Mouse (Mus musculus) T-helper 1 cell (primary cell): ENCODE results near the gene Raly.

Source experiments
- in situ Hi-C: fragments of 300-600 bp; cut with MboI, MseI; formaldehyde crosslinking; loops from one replicate; pipeline ENCODE4 v1.15.1; 2025; ENCODE audit warnings: high pct_unique_total_duplicates

Raly gene

DNA sequence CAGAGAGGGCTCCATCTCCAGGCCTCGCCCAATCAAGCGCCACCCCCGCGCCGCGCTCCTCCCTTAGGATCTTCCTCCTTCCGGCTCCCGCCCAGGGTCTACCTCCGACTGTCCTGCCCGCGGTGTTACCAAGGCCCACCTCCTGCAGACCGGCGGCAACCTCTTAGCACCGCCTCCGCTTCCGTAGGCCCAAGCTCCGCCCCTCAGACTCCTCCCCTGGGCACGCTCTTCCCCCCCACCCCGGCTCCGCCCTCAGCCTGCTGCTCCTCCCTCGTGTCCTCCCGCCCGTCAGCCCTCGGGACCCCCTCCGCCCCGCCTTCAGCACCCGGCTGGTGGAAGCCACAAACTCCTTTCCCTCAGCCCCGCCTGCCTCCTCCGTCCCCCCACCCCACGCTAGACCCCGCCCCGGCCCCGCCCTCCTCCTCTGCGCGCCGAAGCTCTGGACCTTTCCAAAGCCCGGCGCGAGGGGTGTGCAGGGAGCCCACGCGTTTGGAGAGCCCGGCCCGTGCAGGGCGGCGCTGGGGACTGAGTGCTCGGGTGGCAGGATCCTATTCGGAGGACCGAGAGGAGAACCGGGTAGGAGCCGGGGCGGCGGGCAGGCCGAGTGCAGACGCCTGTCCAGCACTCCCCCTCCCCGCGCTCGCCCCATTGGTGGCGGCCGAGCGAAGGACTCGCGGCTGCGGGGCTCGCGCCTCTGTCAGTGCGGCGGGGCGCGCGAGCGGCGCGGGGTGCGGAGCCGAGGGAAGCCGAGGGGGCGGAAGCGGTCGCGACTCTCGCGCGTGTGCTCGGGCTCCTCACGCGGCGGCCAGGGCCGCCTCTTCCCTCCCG lies at the start of gene Raly, which contains the start of gene a:
Gene Raly (plus strand): TSS at position 441 of the 828 bp plus-strand sequence.
Gene a (plus strand): TSS at position 747 of the 828 bp plus-strand sequence.
- in situ Hi-C loops: no loop called here

DNA sequence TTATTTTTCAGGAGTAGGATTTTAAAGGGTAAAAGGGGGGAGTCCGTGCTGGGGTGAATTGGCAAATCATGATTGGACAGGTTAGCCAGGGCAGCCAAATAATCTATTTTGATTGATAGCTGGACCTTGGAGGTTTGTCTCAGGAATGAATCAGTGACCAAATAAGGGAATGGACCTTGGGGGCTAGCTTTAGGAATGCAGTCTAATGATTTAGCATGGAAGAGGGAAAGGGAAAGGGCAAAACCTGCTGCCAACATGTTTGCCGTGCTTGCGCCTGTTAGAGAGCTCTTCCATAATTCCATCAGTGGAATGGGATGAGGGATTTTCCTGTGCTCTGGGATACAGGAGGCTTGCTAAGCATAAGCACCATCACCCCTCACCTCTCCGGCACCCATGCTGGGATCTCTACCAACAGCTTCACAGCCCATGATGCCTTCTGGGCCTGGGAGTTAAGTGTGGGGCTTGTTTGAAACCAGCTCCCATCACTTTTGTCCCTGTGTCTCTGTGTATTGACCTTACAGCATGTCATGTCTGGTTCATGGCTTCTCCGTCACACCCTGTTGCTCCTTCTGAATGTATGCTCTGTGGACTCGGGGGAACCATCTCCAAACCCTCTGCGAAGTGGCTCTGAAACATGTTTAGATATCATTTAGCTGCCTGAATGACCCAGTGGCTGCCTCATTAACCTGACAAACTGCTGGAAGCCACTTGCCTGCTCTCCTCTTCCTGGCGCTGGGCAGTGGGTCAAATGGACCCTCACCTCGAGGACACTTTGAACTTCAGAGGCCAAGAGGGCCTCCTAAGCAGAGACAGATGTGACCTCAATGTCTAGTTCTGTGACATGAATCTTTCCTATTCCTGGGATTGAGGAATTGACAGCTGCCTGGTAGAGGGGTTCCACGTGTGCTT lies 47.7 kb upstream of the Raly start:
- in situ Hi-C loops: no loop called here

DNA sequence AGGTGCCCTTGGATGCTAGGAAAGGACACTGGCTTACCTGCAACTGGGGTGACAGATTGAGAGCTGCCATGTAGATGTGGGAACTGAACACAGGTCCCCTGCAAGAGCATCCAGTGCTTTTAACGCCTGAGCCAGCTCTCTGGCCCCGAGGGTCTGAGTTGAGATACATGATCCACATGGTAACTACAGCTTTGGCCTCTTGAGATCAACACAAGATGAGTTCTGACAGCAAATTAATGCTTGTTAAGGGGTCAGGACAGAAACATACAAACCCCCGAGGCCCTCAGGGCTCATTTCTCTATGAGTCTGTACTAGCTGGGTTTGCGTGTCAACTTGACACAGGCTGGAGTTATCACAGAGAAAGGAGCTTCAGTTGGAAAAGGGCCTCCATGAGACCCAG lies 47.0 kb upstream of the Raly start:
- in situ Hi-C loops: no loop called here

DNA sequence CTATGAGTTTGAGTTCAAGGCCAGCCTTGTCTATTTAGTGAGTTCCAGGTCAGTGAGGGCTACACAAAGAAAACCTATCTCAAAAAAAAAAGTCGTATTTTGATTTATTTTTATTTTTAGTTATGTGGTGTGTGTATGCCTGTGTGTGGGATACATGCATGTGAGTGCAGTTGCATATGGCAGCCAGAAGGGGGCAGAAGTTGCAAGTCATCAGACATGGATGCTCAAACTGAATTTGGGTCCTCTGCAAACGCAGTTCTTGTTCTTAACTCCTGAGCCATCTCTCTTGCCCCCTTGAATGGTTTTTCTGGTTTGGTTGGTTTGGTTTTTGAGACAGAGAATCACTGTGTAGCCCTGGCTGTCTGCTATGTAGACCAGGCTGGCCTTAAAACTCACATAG lies 42.5 kb upstream of the Raly start:
- in situ Hi-C loops: no loop called here

DNA sequence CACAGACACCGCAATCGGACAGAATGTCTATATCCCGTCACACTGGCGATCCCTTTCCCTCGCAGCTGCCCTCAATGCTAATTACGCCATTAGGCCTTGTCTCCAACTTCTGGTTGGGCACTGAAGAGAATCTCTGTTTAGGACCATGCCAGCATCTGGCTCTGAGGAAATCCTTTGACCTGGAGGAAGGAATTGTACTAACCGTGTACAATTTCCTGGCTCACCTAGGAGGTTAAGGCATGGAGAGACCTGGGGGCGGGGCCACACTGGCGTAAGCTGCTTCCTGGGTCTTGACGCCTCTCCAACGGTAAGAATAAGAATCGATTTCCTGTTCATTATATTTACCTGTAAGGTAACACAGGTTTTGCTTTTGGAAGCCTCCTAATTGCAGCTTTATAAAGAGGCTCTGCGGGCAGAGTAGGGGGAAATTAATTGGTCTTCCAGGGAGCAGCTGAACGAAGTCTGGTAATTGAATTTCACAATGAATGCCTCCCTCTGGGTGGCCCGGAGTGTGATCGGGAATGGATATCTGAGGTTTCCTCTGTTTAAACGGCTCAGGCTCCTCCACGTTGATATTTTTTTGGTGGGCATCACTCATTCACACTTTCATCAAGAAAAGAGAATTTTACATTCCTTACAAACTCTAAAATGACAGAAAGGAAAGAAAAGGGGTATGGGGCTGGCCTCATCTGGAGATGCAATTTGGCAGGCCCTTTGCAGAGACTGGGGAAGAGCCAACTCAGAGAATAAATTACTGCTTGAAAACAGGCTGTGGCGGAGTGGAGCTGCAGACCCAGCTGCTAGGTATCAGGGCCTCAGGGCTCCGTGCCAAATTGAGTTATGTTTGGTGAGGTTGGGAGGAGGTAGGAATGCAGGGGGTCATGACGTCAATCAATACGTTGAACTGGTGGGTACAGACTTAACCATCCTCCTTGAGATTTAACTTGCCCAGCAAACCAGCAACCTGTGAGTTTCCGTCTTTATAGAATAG lies 41.6 kb upstream of the Raly start:
- in situ Hi-C loops: no loop called here

DNA sequence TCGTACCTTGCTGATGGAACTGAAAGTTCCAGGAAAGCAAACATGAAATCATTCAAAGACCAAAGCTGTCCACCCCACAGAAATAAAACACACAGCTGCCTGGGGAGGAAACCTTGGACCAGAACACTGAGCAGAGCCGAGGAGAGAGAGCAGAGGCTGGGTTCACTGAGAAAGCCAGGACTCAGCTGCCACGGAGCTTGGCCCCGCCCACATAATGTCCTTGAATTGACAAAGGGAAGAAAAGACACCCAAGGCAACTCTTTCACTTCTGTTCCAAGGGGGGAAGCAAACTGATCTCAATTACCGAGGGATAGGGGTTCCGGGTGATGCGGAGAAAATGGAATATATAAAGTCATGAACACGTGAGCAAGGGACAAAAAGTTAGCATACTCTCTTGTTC lies 39.0 kb upstream of the Raly start:
- in situ Hi-C loops: no loop called here

DNA sequence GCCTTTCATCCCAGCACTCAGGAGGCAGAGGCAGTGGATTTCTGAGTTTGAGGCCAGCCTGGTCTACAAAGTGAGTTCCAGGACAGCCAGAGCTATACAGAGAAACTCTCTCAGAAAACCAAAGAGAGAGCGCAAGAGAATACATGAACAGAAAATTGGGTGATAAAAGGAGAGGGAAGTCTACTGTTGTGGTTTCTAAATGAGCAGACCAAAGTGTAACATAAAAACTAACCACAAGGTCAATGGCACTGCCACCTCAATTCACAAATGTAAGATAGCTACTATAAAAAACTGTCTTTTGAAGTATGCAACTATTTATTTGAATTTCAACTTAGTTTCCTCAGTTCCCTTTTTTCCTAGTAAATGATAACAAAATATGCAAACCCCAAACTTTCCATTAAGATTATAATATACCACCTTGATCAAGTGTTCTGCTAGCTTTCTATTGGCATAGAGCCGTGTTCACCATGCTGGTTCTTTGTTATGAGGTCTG lies 36.8 kb upstream of the Raly start:
- in situ Hi-C loops: no loop called here

DNA sequence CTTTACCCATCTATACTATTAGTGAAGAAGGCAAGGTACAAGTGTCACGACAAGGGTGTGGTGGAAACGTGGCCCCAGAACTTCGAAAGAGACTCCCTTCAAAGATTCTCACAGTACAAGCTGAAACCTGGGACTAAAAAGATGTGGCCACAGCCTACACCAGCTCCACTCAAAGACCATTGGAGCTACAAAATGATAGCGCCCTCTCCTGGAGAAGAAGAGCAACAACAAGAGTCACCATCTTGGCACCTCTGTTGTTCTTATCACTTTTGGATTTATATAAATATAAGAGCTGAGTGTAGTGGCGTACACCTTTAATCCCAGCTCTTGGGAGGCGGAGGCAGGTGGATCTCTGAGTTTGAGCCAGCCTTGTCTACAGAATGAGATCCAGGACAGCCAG lies 35.1 kb upstream of the Raly start:
- in situ Hi-C loops: loop anchor here (5.0 kb wide), 1 partner anchor 48 kb away; no protein-coding TSS in a partner anchor

DNA sequence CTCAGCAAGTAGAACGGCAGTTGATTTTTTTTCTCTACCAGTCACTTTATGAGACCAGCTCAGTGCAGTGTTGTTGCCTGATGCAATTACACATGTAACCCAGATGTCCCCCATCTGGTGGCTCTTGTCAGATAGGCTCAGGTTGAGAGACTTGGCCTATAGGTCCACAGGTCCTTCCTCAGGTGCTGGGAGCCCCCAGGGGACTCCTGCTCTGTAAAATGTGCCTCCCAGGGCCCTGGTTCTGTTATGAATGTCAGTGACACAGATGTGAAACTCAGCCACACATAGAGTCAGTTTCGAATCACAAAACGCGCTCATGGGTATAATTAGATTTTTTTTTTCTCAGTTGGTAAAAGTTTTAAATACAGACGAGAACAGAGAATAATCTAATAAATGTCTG lies 33.2 kb upstream of the Raly start:
- in situ Hi-C loops: loop anchor here (5.0 kb wide), 1 partner anchor 50 kb away; no protein-coding TSS in a partner anchor

DNA sequence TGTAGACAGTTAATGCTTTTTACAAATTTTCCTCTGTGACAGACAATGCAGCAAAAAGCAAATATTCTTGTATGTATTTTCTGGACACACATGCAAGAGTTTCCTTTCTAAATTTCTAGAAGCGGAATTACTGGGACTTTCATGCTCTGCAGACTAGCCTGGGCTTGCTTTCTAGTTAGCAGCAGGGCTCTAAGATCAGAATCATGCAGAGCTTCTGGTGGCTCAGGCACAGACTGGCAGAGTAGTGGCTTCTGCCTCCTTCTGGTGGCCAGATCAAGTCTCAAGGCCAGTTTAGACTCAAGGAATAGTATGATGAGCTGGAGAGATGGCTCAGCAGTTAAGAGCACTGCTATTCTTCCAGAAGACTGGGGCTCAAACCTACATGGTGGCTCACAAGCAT lies 32.4 kb upstream of the Raly start:
- in situ Hi-C loops: loop anchor here (5.0 kb wide), 1 partner anchor 51 kb away; no protein-coding TSS in a partner anchor

DNA sequence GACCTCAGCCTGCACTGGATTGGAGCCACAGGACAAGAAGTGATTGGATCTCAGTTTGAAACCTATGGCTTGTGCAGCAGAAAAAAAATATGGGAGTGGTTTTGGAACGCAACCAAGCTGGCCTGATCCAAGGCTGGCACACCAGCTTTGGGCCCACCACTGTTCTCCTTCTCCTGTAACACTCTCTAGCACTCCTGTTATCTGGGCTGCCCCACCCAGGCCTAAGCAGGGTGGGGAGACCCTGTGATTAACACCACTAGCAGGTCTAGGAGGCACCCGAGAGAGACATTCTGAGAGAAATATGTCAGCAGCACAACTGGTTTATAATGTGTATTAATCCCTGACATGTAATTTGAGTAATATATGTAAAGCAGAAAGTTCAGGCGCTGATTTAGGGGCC lies 27.7 kb upstream of the Raly start:
- in situ Hi-C loops: no loop called here

DNA sequence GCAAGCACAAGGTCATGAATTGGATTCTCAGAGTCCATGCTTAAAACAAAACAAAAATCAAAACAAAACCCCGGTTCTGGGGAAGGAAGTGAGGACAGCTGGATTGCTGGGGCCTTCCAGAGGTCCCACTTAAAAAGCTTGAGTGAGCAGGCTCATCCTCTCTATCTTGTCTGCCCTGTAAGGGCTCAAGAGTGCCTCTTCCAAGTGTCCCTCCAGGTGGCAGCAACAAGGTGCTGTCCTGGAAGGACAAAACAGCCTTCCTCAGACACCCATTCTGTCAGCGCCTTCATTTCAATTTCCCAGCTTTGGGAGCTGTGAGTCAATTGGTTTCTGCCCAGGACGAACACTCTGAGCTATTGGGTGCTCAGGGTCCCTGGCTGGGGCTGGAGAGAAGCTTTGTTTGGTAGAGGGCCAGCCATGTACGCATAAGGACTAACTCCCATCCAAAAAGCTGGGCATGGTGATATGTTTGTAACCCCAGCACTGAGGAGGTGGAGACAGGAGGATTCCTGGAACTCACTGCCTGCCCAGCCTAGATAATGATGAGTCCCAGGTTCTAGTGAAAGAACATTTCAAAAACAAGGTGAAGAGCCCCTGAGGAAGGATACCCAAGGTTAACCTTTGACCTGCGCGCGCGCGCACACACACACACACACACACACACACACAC lies 25.9 kb upstream of the Raly start:
- in situ Hi-C loops: no loop called here

DNA sequence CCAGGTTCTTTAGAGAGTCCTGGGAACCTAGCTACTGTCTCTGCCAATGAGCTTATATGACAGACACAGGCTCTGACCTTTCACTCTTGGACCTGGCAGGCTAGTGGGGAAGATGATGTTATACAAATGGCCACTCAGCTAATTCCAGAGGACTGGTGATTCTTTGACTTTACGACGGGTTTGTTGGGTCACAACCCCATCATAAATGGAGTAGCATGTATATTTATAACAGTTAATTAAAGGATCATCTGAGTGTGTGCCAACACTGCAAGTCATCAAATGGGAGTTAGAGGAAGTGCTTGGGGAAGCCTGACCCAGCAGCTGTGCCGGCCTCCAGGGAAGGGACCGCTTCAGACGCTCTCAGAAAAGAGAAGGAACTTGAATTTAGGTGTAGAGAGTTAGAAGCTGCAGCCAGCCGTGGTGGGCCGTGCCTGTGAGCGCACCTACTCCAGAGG lies 25.3 kb upstream of the Raly start:
- in situ Hi-C loops: no loop called here

DNA sequence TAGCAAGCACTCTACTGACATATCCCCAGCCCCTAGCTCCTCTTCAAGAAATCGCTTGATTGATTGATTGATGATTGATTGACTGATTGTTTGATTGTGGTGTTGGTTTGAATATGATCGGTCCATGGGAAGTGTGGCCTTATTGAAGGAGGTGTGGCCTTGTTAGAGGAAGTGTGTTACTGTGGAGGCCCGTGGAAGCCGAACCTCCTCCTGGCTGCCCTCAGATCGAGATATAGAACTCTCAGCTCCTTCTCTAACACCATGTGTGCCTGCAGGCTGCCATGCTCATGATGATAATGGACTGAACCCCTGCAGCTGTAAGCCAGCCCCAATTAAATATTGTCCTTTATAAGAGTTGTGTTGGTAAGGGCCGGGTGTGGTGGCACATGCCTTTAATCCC lies 23.8 kb upstream of the Raly start:
- in situ Hi-C loops: no loop called here

DNA sequence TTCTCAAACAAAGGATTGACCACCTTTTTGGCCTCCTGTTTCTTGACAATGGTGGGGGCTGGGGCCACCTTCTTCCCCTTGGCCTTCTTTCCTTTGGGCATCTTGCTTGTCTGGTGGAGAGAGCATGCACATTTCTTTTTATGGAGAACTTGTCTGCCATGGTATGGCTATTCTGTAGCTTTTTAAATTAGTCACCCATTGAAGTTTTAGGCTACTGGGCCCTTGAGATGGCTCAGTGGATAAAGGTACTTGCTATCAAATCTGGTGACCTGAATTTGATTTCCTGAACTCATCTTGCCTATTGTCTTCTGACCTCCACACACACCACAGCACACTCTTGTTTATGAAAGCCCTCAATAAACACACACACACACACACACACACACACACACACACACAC lies 21.0 kb upstream of the Raly start, which contains the start of gene Gm14214:
Gene Gm14214 (minus strand): TSS at position 101 of the 400 bp plus-strand sequence.
- in situ Hi-C loops: no loop called here

DNA sequence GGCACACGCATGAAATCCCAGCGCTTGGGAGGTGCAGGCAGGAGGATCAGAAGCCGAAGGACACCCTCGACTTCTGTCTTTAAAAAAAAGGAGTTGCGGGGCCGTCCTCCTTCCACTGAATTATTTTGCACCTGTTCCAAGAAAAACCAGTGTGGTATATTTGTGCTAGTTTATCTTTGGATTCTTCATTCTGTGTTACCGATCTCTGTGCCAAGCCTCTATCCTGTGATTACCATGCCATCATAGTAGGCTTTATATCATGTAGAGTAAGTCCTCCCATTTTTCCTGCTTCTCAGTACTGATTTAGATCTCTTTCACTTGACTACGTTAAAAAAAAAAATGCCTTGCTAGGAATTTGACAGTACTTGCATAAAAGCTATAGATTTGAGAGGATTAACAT lies 19.3 kb upstream of the Raly start:
- in situ Hi-C loops: no loop called here

DNA sequence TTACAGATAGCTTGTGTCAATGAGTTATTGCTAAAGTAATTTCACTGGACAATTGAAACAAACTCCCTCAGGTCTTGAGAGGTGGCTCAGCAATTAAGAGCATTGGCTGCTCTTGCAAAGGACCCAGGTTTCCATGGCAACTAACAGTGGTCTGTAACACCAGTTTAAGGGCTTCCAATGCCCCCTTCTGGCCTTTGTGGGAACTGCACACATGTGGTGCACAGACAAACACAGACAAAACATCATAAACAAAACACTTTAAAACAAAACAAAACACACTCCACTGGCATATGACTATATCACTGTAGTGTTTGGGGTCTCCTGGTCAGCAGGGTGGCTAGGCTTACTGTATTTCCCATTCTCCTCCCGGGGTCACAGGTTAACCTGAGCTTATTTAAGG lies 16.9 kb upstream of the Raly start:
- in situ Hi-C loops: no loop called here

DNA sequence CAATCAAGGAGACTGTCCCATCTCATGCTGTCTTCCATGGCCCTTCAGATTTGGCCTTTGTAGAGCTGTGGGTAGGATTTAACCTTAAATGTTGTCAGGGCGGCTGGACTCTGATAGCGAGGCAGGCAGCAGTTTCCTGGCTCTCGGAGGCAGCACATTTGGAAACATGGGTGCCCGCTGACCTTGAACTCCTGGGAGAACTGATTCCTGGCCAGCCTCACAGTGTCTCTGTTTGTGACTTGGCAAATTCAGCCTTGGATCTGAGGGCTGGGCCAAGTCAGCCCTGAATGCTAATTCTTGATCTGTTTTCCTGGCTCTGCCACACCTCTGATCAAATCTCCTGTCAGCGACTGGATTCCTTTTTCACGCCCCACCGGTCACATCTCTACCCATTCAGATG lies 14.4 kb upstream of the Raly start:
- in situ Hi-C loops: no loop called here

DNA sequence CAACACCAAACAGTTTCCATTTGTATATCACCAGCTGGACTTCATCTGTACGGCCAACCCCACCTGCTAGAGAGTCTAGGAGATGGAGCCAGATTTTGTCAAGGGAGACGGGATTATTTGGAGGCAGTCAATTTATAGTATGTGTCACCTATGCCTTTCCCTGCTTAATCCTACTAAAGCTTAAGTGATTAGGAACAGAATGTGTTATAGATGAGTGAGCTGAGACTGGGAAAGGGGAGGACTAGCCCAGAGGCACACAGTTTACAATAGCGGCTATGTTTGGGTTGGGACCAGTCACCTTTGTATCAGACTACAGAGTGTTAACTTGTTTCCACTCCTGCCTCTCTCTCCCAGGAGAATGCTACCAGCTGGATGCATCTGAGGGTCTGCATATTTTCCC lies 11.2 kb upstream of the Raly start:
- in situ Hi-C loops: no loop called here

DNA sequence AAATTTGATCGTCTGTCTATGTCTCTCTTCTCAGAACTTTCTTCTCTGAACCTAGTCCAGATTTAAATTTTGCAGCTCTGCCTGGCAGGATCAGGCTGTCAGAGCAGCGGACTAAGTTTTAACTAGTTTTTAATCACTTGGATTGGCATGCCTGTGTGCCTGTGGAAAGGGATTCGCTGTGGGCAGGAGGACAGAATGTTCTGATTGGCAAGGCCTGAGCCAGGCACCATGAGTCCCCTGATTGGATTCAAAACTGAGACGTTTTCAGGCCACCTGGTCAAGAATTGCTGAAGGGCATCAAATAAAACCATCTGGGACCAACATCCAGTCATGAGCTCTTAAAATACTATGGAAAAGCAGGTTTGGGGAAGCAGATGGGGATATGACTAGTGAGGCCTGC lies 8.5 kb upstream of the Raly start:
- in situ Hi-C loops: no loop called here
